Mouse (Mus musculus) erythroid progenitor cell, adult 5-6 weeks (primary cell): ENCODE measurements around the gene Carhsp1. TPM values are rescaled to one million over a fixed set of nuclear protein-coding genes. Genes with fewer than 3 reads are reported as not detected.

Experiments
- ATAC-seq: replicated peaks from 2 replicates; pipeline ENCODE4 v1.8.0; 2016; ENCODE audit warnings: moderate number of reproducible peaks, mild to moderate bottlenecking, moderate TSS enrichment, inconsistent platforms; ENCODE audit not compliant: poor library complexity, low FRiP score, severe bottlenecking
- total RNA-seq, 2 experiments: library from RNA; stranded (forward) in 1 of 2; stranded (reverse) in 1 of 2; fragments of 150-400 nt in 1 of 2; fragments of 186-747, 209-891 nt in 1 of 2; gene quantifications; 2 replicates each; pipeline versions ENCODE4 v1.2.3 to v1.2.4; 2015 to 2017; ENCODE audit warnings: low replicate concordance in 2 of 2

The Carhsp1 gene
- total RNA-seq, 2 experiments from 2014 or later: 189 to 217 TPM

- no peak for ATAC-seq
Observed at GRCm38 (mm10) chr16:8655108-8655507, 16.8 kb downstream of the Carhsp1 start.

- ATAC-seq: no peak
Observed at GRCm38 (mm10) chr16:8650007-8650406, 21.9 kb downstream of the Carhsp1 start.

DNA sequence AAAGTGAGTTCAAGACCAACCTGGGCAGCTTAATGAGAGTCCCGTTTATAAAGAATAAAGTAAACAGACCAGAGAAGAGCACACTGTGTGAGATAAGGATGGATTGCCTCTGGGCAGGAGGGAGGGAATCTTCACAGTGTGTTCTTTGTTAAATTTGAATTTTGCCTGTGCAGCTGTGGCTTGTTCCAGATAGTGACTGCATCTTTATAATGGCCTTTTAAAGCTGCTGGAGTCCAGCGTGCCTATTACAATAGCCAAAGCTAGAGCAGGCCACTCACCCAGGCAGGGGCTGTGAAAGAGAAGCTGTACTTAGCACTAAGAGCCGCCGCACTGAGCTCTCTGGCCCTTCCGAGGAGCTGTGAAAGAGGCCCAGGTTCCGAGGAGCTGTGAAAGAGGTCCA lies 26.4 kb downstream of the Carhsp1 start:
- ATAC-seq: no peak

DNA sequence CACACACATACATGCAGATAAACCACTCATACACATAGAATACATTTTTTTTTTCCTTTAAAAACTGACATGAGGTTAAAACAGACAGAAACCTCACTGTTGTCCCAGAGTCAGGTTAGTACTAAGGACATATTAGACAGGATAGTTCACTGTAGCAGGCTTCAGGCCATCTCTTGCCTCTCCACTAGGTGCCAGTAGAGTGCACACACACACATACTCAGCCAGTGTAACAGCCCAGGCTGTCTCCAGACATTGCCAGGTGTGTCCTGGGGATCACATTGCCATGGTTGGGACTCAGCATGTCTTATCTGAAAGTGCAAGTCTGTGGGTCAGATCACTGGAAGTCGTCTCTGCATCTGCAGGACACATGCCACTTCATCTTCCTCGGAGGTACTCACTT lies 28.1 kb downstream of the Carhsp1 start:
- ATAC-seq: peak; percentile 95

- no peak for ATAC-seq
Observed at GRCm38 (mm10) chr16:8639466-8640191, 32.3 kb downstream of the Carhsp1 start.

DNA sequence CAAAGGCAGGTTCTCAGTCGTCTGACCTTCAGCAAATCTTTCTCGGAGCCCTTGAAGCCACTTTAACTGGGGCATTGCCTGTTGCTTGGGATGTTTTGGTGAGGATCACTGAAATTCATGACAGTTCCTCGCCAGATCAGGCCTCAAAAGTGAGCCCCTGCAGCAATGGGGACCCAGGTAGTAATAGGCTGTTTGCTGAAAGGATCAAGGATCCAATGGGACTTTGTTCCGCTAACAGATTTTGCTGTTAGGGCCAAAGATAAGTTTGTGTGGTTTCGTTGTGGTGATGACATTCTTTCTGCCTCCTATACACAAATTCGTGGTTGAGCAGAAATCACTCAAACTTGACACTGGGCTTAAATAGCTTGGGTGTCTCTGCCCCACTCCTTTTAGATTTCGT lies 33.8 kb downstream of the Carhsp1 start:
- ATAC-seq: 0 out of 2 replicates have a peak, but pooled peaks have one; percentile 1

- peak; percentile 81 for ATAC-seq
Observed at GRCm38 (mm10) chr16:8637217-8638051, 34.5 kb downstream of the Carhsp1 start, which contains the start of the genes Pmm2 and Tmem186. Pmm2 (plus strand) TSS chr16:8637674. Tmem186 (minus strand) TSS chr16:8637712.

GRCm38 (mm10) chr16:8636867-8637216 lies 35.1 kb downstream of the Carhsp1 start:
- peak; percentile 48 for ATAC-seq

DNA sequence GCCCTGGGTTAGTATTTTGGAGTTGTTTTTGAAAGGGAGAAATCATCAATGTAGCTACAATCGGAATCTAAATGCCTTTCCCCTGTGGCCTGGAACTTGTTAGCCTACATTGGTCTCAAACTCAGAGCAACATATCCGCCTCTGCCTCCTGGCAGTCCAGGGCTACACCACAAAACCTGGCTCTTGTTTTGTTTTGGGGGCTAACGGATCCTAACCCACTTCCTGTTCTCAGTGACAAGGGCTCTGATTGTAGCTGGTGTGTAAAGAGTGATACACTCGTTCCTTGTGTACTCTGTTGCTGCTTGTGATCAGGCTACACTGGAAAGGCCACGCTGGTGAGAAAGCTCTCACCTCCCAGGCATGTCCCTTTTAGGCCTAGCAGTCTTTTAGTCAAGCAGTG lies 40.5 kb downstream of the Carhsp1 start:
- no peak for ATAC-seq

DNA sequence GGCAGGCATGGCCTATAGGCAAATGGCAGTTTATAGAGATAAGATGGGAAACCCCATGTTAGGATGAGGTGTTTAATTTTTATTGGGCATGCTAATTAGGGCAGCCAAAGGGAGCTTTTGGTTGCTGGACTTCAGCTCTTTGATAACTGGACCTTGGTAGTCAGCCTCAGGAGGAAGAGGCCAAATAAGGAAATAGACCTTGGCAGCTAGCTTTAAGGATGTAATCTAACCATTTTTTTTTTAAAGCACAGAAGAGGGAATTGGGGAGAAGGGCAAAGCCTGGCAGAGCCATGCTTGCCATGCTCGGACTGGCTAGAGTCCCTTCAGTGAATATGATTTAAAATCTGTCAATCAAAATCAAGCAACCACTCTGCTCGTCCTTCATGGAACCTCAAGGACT lies 41.5 kb downstream of the Carhsp1 start:
- no peak for ATAC-seq

- no peak for ATAC-seq
Observed at GRCm38 (mm10) chr16:8620315-8621115, 51.4 kb downstream of the Carhsp1 start.

DNA sequence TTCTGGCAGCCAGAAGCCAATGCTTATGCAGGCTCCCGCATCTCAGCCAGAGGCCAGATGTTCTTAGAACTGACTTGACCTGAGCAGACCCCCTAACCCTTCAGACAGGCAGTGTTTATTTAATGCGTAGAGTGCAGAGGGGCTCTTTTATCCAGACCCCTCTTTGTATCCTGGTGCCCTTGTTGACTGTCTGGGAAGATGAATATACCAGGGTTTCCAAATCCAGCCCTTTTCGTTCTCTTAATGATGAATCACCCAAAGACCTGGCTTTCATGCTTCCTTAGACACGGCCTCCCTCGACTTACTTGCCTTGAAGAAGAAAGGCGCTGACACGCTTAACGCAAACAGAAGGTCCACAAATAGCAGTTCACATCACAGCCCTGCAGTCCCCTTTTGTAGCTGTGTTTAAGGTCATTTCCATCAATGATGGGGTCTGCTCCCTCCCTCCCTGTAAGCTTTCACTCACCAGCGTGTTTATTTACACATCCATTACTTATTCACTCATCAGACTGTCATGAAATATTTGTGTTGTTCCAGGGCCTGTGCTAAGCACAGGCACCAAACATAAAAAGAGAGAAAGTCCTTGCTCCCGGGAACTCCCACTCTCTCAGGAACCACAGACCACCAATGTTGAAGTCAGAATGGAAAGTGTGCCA lies 52.2 kb downstream of the Carhsp1 start:
- ATAC-seq: no peak

DNA sequence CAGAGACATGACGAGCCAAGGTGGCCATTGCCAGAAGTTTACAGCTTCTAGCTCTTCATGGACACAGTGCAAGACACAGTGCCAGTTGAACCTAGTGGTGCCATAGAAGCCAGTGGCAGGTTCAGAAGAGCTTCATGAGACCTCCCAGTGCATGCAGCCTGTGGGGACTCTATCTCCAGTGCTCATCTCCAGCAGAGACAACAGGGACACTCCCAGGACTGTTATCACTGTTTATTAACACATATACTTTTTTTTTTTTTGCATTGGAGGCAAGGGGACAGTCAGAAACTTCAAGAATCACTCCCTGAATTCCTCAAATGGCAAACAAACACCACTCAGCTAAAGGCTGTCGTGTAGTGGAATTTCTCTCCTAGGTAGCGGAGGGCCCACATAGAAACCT lies 58.5 kb downstream of the Carhsp1 start:
- ATAC-seq: peak; percentile 28

- ATAC-seq: peak; percentile 65
Observed at GRCm38 (mm10) chr16:8613039-8613438, 58.9 kb downstream of the Carhsp1 start.

DNA sequence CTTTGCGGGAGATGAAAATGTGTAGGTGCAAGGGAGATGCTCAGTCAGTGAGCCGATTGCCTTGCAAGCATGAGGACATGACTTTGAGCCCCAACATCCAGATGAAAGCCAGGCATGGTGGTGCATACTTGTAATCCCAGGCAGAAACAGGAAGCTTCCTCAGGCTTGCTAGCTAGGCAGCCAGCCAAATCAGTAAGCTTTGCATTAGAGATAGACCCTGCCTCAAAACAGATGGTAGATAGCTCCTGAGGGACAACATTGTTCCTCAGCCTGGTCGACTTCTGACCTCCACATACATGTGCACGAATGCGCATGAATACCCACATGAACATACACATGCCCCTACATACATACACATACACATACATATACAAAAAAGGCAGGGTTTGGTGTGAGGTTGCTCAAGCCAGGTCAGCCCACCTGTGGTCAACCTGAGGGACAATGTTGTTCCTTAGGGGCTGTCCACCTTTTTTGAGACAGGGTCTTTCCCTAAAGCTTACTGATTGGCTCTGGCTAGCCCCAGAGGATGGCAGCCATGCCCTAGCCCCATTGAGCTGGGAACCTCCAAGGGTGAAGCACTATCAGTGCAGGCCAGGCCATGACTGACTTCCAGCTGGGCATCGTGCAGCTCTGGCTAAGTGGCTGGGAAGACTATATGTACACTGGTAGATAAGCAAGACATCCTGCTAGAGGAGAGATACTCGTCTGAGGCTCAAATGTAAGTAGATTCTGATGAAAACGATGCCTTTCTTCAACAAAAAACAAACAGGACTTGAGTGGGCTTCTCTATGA lies 59.5 kb downstream of the Carhsp1 start:
- ATAC-seq: peak; percentile 93

DNA sequence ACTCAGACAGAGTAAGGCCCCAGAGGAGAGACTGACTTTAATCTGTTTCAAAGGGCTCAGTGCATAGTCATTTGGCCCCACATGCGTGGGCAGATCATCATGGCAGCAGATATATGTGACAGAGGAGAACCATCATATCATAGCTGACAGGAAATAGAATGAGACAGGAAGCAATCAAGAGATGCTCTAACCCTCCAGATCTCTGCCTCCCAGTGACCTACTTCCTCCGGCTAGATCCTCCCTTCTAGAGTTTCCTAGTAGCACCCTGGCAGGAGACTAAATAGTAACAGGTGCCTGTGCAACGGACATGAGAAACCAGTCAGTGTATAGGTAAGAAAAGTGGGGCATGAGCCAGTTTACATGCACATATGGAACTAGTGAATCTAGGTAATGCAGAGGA lies 61.6 kb downstream of the Carhsp1 start:
- no peak for ATAC-seq
